Mouse (Mus musculus) stomach, embryonic 16.5 days (tissue): ENCODE data around the gene Twist1. TPM values are rescaled to one million over a fixed set of nuclear protein-coding genes. Genes with fewer than 3 reads are reported as not detected.

Experiments
- ATAC-seq: fragments of 200-750 bp; cut with Nextera tagmentation; 2 replicates; pipeline ENCODE4 v1.8.0; 2017; ENCODE audit warnings: moderate number of reproducible peaks, moderate TSS enrichment; ENCODE audit not compliant: insufficient read depth, low FRiP score
- H3K27ac ChIP-seq: fragments of 300-500 bp; sonication (generic); 2 replicates; pipeline ENCODE4 v1.5.1; 2014; ENCODE audit warnings: low read length
- H3K27me3 ChIP-seq: fragments of 300-500 bp; sonication (generic); 2 replicates; pipeline ENCODE4 v1.6.1; 2014; ENCODE audit warnings: low read length, control low read depth, mixed read lengths; ENCODE audit not compliant: control insufficient read depth, insufficient read depth
- H3K36me3 ChIP-seq: fragments of 300-500 bp; sonication (generic); 2 replicates; pipeline ENCODE4 v1.6.1; 2014; ENCODE audit warnings: low read length; ENCODE audit not compliant: control insufficient read depth, insufficient read depth
- H3K4me1 ChIP-seq: fragments of 300-500 bp; sonication (generic); 2 replicates; pipeline ENCODE4 v1.6.1; 2014; ENCODE audit warnings: low read length, control low read depth, mixed read lengths; ENCODE audit not compliant: control insufficient read depth, insufficient read depth
- H3K4me2 ChIP-seq: fragments of 300-500 bp; sonication (generic); 2 replicates; pipeline ENCODE4 v1.6.1; 2014; ENCODE audit warnings: low read depth, low read length, mixed read lengths
- H3K4me3 ChIP-seq: fragments of 300-500 bp; sonication (generic); replicated peaks from 2 replicates; pipeline ENCODE4 v1.5.1; 2014; ENCODE audit warnings: mild to moderate bottlenecking, low read length
- H3K9ac ChIP-seq: fragments of 300-500 bp; sonication (generic); 2 replicates; pipeline ENCODE4 v1.6.1; 2014; ENCODE audit warnings: low read length
- H3K9me3 ChIP-seq: fragments of 300-500 bp; sonication (generic); replicated peaks from 2 replicates; pipeline ENCODE4 v1.6.1; 2016; ENCODE audit warnings: low read length, control low read depth; ENCODE audit not compliant: control insufficient read depth
- WGBS: fragments of 180-500 bp; shearing (Covaris S2); extraction: QIAGEN DNeasy Blood & Tissue Kit; methylation state at CpG from one replicate; pipeline ENCODE4 v1.1.7; 2014; 5-methylcytosine and 5-hydroxymethylcytosine counted together
- polyA plus RNA-seq: library from polyadenylated mRNA; unstranded; fragments of >200 nt; fragmentation: Nextera tagmentation; extraction: Ambion mirVana; gene quantifications from 2 replicates; pipeline ENCODE4 v1.2.1, GENCODE M21; 2015

The Twist1 gene
- polyA plus RNA-seq, 1 experiment from 2014 or later: 1.5 TPM

DNA sequence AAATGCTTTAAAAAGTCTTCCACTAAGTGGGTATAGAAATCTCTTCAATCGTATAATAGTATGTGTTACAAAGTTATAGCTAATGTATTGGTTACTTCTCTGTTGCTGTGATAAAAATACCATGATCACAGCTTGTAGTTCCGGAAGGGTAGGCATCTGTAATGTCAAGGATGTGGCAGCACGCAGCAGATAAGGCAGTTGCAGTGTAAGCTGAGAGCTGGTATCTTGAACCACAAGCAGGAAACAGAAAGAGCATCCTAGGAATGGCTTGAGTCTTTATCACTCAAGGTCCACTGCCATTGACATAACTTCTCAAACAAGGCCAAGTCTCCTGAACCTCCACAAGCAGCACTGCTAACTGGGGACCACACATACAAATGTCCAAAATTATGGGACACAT is 35.7 kb downstream of the Twist1 start:
- Histone ChIP-seq H3K27ac (no peak overlapping the region), H3K36me3 (no peaks in the 10 kb centered on the region), H3K4me3 (no peak overlapping the region), H3K9me3 (no peaks in the 10 kb centered on the region), H3K4me2 (no peak overlapping the region), H3K9ac (no peak overlapping the region), H3K27me3 (no peaks in the 10 kb centered on the region), H3K4me1 (no peaks in the 10 kb centered on the region)
- 79% methylated on average over 3 of the region's 3 CpGs for WGBS
- ATAC-seq: no peak

Other genes with a start within 250 kb of the Twist1 start
- gene Ferd3l, start 29.2 kb upstream of the Twist1 start, polyA plus RNA-seq: not detected in 2 replicates